Mouse (Mus musculus): ENCODE measurements at regions not wholly inside any gene's neighbourhood (a gene's known extent, or its start where the extent isn't known, plus 50 kb on each side); places are given as distances from the start of the nearest gene placed in this dataset.

DNA sequence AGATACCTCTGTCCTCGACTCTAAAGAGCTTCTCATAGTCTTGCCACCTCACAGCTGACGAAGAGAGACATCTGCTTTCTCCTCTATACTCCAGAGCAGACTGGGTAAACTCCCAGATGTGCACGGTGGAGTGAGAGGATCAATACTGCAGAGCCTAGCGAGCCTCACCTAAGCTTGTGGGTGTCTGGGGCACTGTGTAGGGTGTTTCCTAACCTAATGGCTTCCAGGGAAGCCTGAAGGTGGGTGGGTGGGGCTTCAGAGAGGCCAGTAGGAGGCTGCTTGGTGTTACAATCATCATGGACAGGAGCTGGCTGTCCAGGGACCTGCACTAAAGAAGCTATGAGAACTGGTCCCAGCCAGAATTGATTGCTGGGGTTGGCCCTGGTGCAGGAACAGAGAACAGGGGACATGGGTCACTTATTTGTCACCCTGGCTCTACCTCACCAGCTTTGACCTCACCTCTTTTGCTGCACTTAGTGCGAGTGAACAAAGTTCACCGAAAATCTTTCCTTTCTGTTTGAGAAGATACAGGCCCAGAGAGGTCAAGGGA is 57.5 kb upstream of the Tle3 start:
- no peak overlapping the region for H3K27ac ChIP-seq
- H3K4me3 ChIP-seq, result no peak overlapping the region
- H3K9me3 ChIP-seq, result no peaks in the 10 kb centered on the region
- no peaks in the 10 kb centered on the region for H3K36me3 ChIP-seq
- H3K27me3 ChIP-seq, result peaks cover 47% of the 10 kb centered on the region
- peaks cover 44% of the 10 kb centered on the region for H3K4me1 ChIP-seq
- no peak overlapping the region for H3K9ac ChIP-seq
- ATAC-seq (ENCODE audit: insufficient number of reproducible peaks, insufficient read depth, low FRiP score, low TSS enrichment, low read depth), result no peak
- WGBS, result 73% methylated on average over 6 of the region's 6 CpGs
- no peak overlapping the region for H3K4me2 ChIP-seq

DNA sequence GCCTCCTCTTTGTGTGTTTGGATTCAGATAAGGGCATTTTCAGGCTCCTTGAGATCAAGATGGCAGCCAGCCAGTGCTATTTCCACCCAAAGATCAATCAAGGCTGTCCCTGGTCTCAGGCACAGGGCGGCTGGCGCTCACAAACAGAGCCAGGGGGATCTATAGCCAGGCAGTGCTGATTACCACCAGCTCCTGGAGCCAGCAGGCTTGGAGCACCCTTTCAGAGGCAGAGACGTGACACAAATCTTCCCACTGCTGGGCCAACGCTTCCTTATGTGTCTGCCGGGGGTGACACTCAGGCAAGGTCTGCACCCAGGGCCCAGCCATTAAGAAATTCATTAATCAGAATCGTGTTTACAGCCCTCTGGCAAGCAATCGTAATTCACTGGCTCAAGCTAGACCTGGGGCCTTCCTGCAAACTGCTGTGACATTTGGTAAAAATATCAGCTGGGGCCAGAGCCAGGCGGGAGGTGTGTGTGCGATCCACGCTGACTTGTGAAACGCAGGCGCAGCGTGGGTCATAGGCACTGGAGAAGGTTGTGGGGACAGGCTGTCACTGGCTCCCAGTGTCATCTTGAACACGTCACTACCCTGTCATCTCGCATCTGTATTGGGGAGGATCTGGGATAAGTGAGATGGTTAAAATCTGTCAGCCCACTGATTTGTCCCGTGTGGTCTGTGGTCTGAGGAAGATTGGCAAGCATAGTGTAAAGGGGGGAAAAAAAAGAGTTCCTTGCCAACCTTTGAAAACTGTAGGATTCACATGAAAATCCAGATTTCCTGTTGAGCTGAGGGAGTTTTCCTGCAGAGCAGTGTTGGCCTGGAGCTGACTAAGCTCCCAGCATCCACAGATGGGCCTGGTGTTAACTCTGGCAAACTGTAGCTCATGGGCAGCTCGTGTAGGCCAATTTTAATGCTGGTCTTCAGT is 56.5 kb upstream of the Tle3 start:
- Histone ChIP-seq H3K27me3 (peaks cover 48% of the 10 kb centered on the region), H3K4me1 (peaks cover 51% of the 10 kb centered on the region), H3K9me3 (no peaks in the 10 kb centered on the region), H3K4me3 (no peak overlapping the region), H3K27ac (peak overlapping the region; percentile 48), H3K36me3 (no peaks in the 10 kb centered on the region), H3K4me2 (no peak overlapping the region), H3K9ac (0 out of 2 replicates have a peak overlapping the region, but pooled peaks have one; percentile 40)
- no peak for ATAC-seq (ENCODE audit: insufficient number of reproducible peaks, insufficient read depth, low FRiP score, low TSS enrichment, low read depth)
- 43% methylated on average over 17 of the region's 17 CpGs for WGBS

DNA sequence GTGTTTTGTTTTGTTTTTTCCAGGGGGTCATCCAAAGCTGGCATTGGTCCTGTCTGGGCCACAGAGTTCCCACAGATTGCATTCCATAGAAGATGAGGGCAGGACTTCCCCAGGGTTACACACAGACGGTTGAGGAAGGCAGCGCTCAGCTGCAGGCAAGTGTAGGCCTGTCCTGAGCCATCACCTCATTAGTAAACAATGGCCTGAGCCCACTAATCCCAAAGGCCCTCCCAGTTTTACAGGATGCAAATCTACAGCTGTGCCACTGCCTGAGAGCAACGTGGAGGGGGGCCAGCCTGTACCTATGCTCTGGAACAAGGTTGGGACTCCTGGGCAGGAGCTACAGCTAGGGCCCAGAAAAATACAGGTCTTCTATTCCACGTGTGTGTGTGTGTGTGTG is 55.7 kb upstream of the Tle3 start:
- peaks cover 47% of the 10 kb centered on the region for H3K4me1 ChIP-seq

DNA sequence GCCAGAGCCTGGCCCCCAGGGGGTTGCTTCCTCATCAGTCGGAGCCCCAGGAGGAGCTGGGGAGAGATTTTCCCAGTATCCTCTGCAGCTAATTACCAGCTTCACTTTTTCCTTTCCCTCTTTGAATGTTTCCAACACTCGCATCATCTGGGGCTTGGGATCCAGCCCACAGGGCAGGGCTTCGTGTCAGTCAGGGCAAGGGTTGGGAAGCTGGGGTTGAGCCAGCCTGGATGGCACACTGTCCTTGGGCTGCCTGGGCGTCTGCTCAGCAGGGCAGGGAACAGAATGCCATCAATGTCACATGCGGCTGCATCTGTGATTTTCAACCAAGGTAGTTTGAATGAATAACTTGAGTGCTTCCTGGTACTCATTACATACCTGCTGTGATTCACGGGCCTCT is 52.4 kb upstream of the Tle3 start:
- no peak overlapping the region for H3K27ac ChIP-seq

More for the DNA sequence above, 55.7 kb upstream of the Tle3 start:
- 27% methylated on average over 4 of the region's 4 CpGs for whole genome bisulfite sequencing
- Histone ChIP-seq H3K9ac (no peak overlapping the region), H3K9me3 (no peaks in the 10 kb centered on the region), H3K36me3 (no peaks in the 10 kb centered on the region), H3K4me3 (no peak overlapping the region), H3K27ac (peak overlapping the region; percentile 48; the same call in 1 of the 2 replicates), H3K4me2 (no peak overlapping the region), H3K27me3 (peaks cover 41% of the 10 kb centered on the region)
- ATAC-seq (ENCODE audit: insufficient number of reproducible peaks, insufficient read depth, low FRiP score, low TSS enrichment, low read depth), result 0 out of 2 replicates have a peak, but pooled peaks have one; percentile 48

DNA sequence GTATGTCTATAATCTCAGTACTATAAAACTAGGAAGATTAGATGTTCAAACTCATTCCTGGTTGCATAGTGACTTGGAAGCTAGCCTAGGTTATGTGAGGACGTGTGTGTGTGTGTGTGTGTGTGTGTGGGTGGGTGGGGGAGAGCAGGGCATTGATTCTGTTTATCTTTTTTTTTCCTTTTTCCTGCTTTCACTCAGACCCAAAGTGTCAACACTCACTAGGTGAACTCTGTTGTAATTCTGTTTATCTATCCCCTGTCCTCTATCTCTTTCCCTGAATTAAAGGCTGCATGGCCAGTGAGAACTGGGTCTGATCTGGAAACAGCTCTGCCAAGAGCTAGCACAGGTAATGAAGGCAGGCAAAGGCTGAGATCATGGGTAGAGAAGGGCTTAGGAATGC is 50.9 kb upstream of the Tle3 start:
- Histone ChIP-seq H3K27ac (no peak overlapping the region), H3K4me3 (no peak overlapping the region), H3K4me1 (peaks cover 49% of the 10 kb centered on the region), H3K9me3 (no peaks in the 10 kb centered on the region), H3K9ac (no peak overlapping the region), H3K27me3 (peaks cover 38% of the 10 kb centered on the region), H3K36me3 (no peaks in the 10 kb centered on the region), H3K4me2 (no peak overlapping the region)
- 81% methylated on average over 1 of the region's 1 CpGs for WGBS
- ATAC-seq (ENCODE audit: insufficient number of reproducible peaks, insufficient read depth, low FRiP score, low TSS enrichment, low read depth), result no peak

More for the DNA sequence above, 52.4 kb upstream of the Tle3 start:
- Histone ChIP-seq H3K9me3 (no peaks in the 10 kb centered on the region), H3K36me3 (no peaks in the 10 kb centered on the region), H3K4me3 (no peak overlapping the region), H3K4me1 (peaks cover 56% of the 10 kb centered on the region), H3K4me2 (no peak overlapping the region), H3K27me3 (peaks cover 31% of the 10 kb centered on the region), H3K9ac (no peak overlapping the region)
- 43% methylated on average over 6 of the region's 6 CpGs for WGBS
- ATAC-seq (ENCODE audit: insufficient number of reproducible peaks, insufficient read depth, low FRiP score, low TSS enrichment, low read depth), result no peak

DNA sequence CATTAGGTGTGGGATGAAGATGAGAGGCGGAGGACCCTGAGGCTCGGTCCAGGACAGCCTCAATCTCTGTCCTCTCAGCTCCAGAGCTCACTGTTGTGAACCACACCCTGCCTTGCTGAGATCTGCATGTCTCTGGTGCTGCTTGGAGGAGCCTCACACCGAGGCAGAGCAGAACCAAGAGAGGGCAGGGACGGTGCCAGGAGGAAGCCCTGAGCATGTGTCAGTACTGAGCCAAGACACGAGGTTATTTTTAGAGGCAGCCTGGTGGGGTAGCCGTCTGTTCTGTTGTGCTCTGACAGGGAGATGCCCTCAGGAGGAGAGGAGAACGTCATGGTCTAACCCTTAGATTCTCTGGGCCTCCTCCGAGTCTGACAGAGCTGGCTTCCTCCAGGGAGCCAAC is 50.3 kb upstream of the Tle3 start:
- Histone ChIP-seq H3K4me1 (peaks cover 49% of the 10 kb centered on the region), H3K27me3 (peaks cover 43% of the 10 kb centered on the region), H3K4me3 (no peak overlapping the region), H3K36me3 (no peaks in the 10 kb centered on the region), H3K9ac (no peak overlapping the region), H3K4me2 (no peak overlapping the region), H3K27ac (no peak overlapping the region), H3K9me3 (no peaks in the 10 kb centered on the region)
- WGBS, result 46% methylated on average over 8 of the region's 8 CpGs
- ATAC-seq (ENCODE audit: insufficient number of reproducible peaks, insufficient read depth, low FRiP score, low TSS enrichment, low read depth), result no peak

DNA sequence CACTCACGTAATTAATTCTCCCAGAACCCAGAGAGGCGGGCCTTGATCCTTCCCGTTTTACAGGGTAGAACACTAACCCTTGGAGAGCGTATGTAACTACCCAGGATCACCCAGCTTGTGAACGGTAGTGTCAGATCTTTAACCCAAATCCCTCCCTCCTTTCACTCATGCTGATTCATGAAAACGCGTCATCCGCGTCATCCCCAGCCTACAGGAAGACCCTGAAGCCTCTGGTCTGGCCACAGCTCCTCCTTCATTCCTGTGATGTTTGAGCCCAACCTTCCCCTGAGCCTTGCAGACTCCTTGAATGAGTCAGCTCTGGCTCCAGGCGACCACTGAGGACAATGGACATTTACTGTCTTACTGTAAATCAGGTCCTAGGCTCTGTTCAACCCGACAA is 49.8 kb upstream of the Tle3 start:
- Histone ChIP-seq H3K27me3 (peaks cover 45% of the 10 kb centered on the region), H3K27ac (no peak overlapping the region), H3K4me2 (no peak overlapping the region), H3K9ac (no peak overlapping the region), H3K4me1 (peaks cover 49% of the 10 kb centered on the region), H3K4me3 (no peak overlapping the region), H3K9me3 (no peaks in the 10 kb centered on the region), H3K36me3 (no peaks in the 10 kb centered on the region)
- WGBS, result 66% methylated on average over 11 of the region's 11 CpGs
- no peak for ATAC-seq (ENCODE audit: insufficient number of reproducible peaks, insufficient read depth, low FRiP score, low TSS enrichment, low read depth)

Data from embryonic facial prominence, embryonic 13.5 days (tissue).